ENCODE assay signal across 8 mouse cellular contexts in genomic region chr6:49247246-49247645, GRCm38 (mm10). TPM values are rescaled to one million over a fixed set of nuclear protein-coding genes. Genes with fewer than 3 reads are reported as not detected.
DNase-seq lines count a peak whose midpoint lies in the region; TF ChIP-seq lines count a peak whose summit lies in the region.
"Had no signal": no experiment of that assay in that cellular context is flagged by ENCODE, and none has a peak within 500 bp of the region (broad histone marks: within the 10 kb centered on the region; RNA-seq: fewer than 3 reads in every experiment).

No protein-coding gene starts in this region.

- TF ChIP-seq POLR2A in kidney, adult 2 months (IDR thresholded peaks at IDR 0.05; ENCODE audit: low read depth, low read length): no peak

- H3K4me3 ChIP-seq in kidney, adult 2 months (ENCODE audit: insufficient read depth, low read depth, low read length): no peak overlapping the region

- 50% methylated on average over 2 of the region's 2 CpGs for WGBS in kidney, adult 2 months

- H3K36me3 ChIP-seq in kidney, adult 2 months (ENCODE audit: control insufficient read depth, insufficient read depth, low read length): peaks cover 16% of the 10 kb centered on the region

- peak; percentile 39 for TF ChIP-seq CTCF in kidney, adult 2 months (conservative IDR thresholded peaks at IDR 0.05; ENCODE audit: insufficient read depth, insufficient read length, low read depth, low read length)

- DNase-seq in kidney, adult 2 months: peak; percentile 28
- no peak for DNase-seq in kidney, adult 11 months
- DNase-seq in ES-CJ7 (ENCODE audit: low read depth, low spot score) (peak; percentile 77), R1 (ENCODE audit: low read depth, low spot score) (peak; percentile 78)
- peak; percentile 29 for DNase-seq in lung, postnatal 36 days
- DNase-seq in kidney, adult 8-10 months: no peak
- no peak for DNase-seq in T-cell, adult 2 months (ENCODE audit: low spot score)
- DNase-seq: thymus, adult 18-20 months had no signal

- H3K4me1 ChIP-seq in kidney, adult 2 months (ENCODE audit: control insufficient read depth, insufficient read depth, low read length): no peaks in the 10 kb centered on the region

- no peak overlapping the region for H3K27ac ChIP-seq in kidney, adult 2 months (ENCODE audit: insufficient read depth, low read depth, low read length)

- H3K27me3 ChIP-seq in kidney, adult 2 months (replicated peaks; ENCODE audit: control insufficient read depth, insufficient read depth, low read length): no peaks in the 10 kb centered on the region

RNA-seq across cellular contexts. Expression of gene Tra2a, which starts 16.6 kb away (rescaled TPM):
- polyA plus RNA-seq in kidney, adult 2 months (2012; rRNA removed): 18.4 and 22.7 TPM in 2 replicates

RNA-seq across cellular contexts. Expression of gene Igf2bp3, which starts 32.5 kb away (rescaled TPM):
- 0.03 and 0.04 TPM in 2 replicates for polyA plus RNA-seq in kidney, adult 2 months (2012; rRNA removed)

Comparison
In these comparisons a context has a peak if more than half of its experiments do, and no peak if none do; other contexts are left out.
1. DNase-seq: peak in kidney, adult 2 months (single experiment), ES-CJ7 (single experiment), R1 (single experiment) and lung, postnatal 36 days (single experiment); none in kidney, adult 11 months (single experiment), kidney, adult 8-10 months (0 of 2) and T-cell, adult 2 months (single experiment).